Mouse (Mus musculus): ENCODE data around the gene Clasp1.

- TF ChIP-seq POLR2A (IDR thresholded peaks at IDR 0.05; ENCODE audit: borderline replicate concordance, low read depth, low read length), result no peak
- no peak for TF ChIP-seq CTCF (IDR thresholded peaks at IDR 0.05; ENCODE audit: low read depth, low read length)
These were observed 45.0 kb upstream of the Clasp1 start for GRCm38 (mm10) chr1:118343649-118344435.
